Mouse (Mus musculus) intestine, postnatal 0 days (tissue): ENCODE measurements at regions not wholly inside any gene's neighbourhood (a gene's known extent, or its start where the extent isn't known, plus 50 kb on each side); places are given as distances from the start of the nearest gene placed in this dataset.
A peak's percentile ranks its signal among the peaks of the same experiment; 100 is the strongest.

Source experiments
- ATAC-seq: fragments of 200-750 bp; cut with Nextera tagmentation; 2 replicates; pipeline ENCODE4 v1.8.0; 2017; ENCODE audit warnings: mild to moderate bottlenecking, moderate TSS enrichment, moderate library complexity
- H3K27ac ChIP-seq: fragments of 300-500 bp; sonication (generic); 2 replicates; pipeline ENCODE4 v1.5.1; 2014; ENCODE audit warnings: mild to moderate bottlenecking, low read depth, low read length, moderate library complexity
- H3K27me3 ChIP-seq: fragments of 300-500 bp; sonication (generic); replicated peaks from 2 replicates; pipeline ENCODE4 v1.6.1; 2014; ENCODE audit warnings: low read length, mixed read lengths; ENCODE audit not compliant: control insufficient read depth, insufficient read depth
- H3K36me3 ChIP-seq: fragments of 300-500 bp; sonication (generic); 2 replicates; pipeline ENCODE4 v1.6.1; 2014; ENCODE audit warnings: mild to moderate bottlenecking, moderate library complexity; ENCODE audit not compliant: control insufficient read depth, insufficient read depth
- H3K4me1 ChIP-seq: fragments of 300-500 bp; sonication (generic); replicated peaks from 2 replicates; pipeline ENCODE4 v1.6.1; 2014; ENCODE audit warnings: antibody characterized with exemption, low read length, mixed read lengths; ENCODE audit not compliant: control insufficient read depth, insufficient read depth
- H3K4me2 ChIP-seq: fragments of 300-500 bp; sonication (generic); replicated peaks from 2 replicates; pipeline ENCODE4 v1.6.1; 2014; ENCODE audit warnings: low read depth, mild to moderate bottlenecking, moderate library complexity
- H3K4me3 ChIP-seq: fragments of 300-500 bp; sonication (generic); 2 replicates; pipeline ENCODE4 v1.5.1; 2014; ENCODE audit warnings: low read depth, low read length
- H3K9ac ChIP-seq: fragments of 300-500 bp; sonication (generic); 2 replicates; pipeline ENCODE4 v1.6.1; 2014; ENCODE audit warnings: mild to moderate bottlenecking, low read depth, low read length
- H3K9me3 ChIP-seq: fragments of 300-500 bp; sonication (generic); 2 replicates; pipeline ENCODE4 v1.6.1; 2016; ENCODE audit warnings: mixed run types; ENCODE audit not compliant: control insufficient read depth
- CTCF ChIP-seq: sonication (generic); IDR thresholded peaks from 2 replicates; pipeline ENCODE4 v1.5.1; 2016; ENCODE audit warnings: low read depth, mild to moderate bottlenecking, control low read depth, antibody characterized with exemption, moderate library complexity
- WGBS: fragments of 180-500 bp; shearing (Covaris S2); extraction: QIAGEN DNeasy Blood & Tissue Kit; methylation state at CpG from one replicate; pipeline ENCODE4 v1.1.7; 2014; 5-methylcytosine and 5-hydroxymethylcytosine counted together

DNA sequence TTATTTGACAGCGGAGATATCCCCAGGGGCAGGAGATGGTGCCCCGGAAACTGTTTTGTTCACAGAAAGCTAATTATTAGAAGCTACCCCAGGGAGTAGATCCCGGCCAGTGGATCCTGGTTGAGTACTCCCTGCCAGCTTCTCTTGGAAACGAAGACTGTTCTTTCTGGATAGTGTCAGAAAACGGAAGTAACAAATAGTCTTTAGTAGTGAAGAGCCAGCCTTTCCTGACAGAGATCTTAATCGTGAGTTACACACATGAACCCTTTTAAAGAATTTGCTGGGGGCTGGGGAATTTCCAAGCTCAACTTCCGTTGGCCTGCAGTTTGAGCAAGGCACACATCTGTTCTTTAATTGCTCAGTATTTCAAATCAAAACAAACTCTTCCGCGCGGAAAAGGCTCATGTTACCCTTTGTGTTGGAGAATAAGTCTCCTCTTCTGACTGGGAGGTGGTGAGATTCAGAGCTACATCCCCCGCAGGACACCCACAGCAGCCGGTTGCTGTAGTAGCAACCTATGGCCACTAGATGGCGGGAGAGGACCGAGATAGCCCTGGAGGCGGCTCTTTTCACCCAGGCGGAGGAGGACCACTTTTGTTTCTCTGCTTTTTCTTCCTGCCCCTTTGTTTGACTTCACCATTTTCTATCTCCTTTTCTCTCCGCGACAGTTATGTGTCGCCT, 137.6 kb upstream of the Slc24a2 start:
- ATAC-seq, result 0 out of 2 replicates have a peak, but pooled peaks have one; percentile 56
- 0 out of 2 replicates have a peak, but pooled peaks cover 3% of the 10 kb centered on the region for H3K4me1 ChIP-seq
- no peaks in the 10 kb centered on the region for H3K27me3 ChIP-seq
- H3K36me3 ChIP-seq, result no peaks in the 10 kb centered on the region
- H3K9me3 ChIP-seq, result no peaks in the 10 kb centered on the region
- 11% methylated on average over 19 of the region's 19 CpGs for WGBS
- H3K4me2 ChIP-seq, result peak overlapping the region; percentile 64
- H3K9ac ChIP-seq, result 0 out of 2 replicates have a peak overlapping the region, but pooled peaks have one; percentile 2
- H3K27ac ChIP-seq, result no peak overlapping the region
- peak; percentile 95 for TF ChIP-seq CTCF
- peak overlapping the region; percentile 35 for H3K4me3 ChIP-seq

DNA sequence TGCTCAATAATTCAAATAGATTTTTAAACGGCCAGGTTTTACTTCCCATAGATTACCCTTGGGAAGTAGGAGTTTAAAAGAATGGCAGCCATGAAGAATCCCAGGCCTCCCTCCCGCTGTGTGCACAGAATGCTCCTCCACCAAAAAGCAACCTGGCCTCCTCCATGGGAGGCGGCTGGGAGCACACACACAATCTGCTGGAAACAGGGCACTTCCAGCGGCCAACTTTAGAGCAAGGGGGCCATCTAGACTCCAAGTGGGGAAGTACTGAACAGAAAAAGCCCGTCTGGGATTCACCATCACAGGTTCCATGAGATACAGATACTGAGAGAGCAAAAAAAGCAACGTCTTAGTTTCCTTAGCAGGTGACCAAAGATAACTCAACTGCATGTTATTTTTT, 131.9 kb upstream of the Slc24a2 start:
- Histone ChIP-seq H3K4me1 (no peaks in the 10 kb centered on the region), H3K9ac (no peak overlapping the region), H3K36me3 (no peaks in the 10 kb centered on the region), H3K4me3 (no peak overlapping the region), H3K27ac (no peak overlapping the region), H3K9me3 (no peaks in the 10 kb centered on the region), H3K27me3 (no peaks in the 10 kb centered on the region), H3K4me2 (no peak overlapping the region)
- TF ChIP-seq CTCF, result peak; percentile 62
- ATAC-seq, result no peak
- 24% methylated on average over 6 of the region's 6 CpGs for WGBS

DNA sequence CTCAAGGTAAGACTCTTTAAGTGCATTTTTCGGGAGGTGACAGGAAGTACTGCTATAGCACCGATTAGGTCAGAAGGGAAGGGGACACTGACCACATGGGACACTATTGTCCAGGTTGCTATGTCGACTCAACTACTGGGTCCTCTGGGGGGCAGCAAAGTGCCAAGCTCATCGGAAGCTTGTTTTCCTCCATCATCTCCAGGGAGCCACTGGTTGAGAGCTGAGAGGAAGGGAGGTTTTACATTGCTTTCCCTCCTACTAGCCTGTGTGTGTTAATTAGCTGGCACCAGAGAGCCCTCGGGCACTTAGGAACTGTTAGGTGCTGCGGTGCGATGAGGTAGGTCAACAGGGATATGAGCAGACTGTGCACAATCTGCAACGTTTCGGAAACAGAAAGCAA, 129.2 kb upstream of the Slc24a2 start:
- 39% methylated on average over 9 of the region's 9 CpGs for WGBS
- peak; percentile 56 for TF ChIP-seq CTCF

DNA sequence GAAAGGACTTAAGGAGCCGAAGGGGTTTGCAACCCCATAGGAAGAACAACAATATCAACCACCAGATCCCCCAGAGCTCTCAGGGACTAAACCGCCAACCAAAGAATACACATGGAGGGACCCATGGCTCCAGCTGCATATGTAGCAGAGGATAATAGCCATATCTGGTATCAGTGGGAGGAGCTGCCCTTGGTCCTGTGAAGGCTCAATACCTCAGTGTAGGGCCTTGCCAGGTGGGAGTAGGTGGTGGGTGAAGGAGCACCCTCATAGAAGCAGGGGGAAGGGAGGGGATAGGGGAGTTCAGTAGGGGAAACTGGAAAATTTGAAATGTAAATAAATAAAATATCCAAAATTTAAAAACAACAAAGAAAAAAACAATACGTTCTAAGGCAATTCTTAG, 128.7 kb upstream of the Slc24a2 start:
- no peaks in the 10 kb centered on the region for H3K9me3 ChIP-seq
- H3K36me3 ChIP-seq, result no peaks in the 10 kb centered on the region
- no peaks in the 10 kb centered on the region for H3K27me3 ChIP-seq
- 97% methylated on average over 3 of the region's 3 CpGs for WGBS
- ATAC-seq, result no peak
- TF ChIP-seq CTCF, result no peak
- no peak overlapping the region for H3K4me2 ChIP-seq
- H3K4me1 ChIP-seq, result no peaks in the 10 kb centered on the region
- no peak overlapping the region for H3K27ac ChIP-seq
- no peak overlapping the region for H3K4me3 ChIP-seq
- no peak overlapping the region for H3K9ac ChIP-seq

More for the DNA sequence above, 129.2 kb upstream of the Slc24a2 start:
- H3K4me2 ChIP-seq, result no peak overlapping the region
- H3K4me3 ChIP-seq, result no peak overlapping the region
- no peak overlapping the region for H3K27ac ChIP-seq
- H3K36me3 ChIP-seq, result no peaks in the 10 kb centered on the region
- H3K4me1 ChIP-seq, result no peaks in the 10 kb centered on the region
- ATAC-seq, result no peak
- no peaks in the 10 kb centered on the region for H3K9me3 ChIP-seq
- H3K27me3 ChIP-seq, result no peaks in the 10 kb centered on the region
- H3K9ac ChIP-seq, result no peak overlapping the region

DNA sequence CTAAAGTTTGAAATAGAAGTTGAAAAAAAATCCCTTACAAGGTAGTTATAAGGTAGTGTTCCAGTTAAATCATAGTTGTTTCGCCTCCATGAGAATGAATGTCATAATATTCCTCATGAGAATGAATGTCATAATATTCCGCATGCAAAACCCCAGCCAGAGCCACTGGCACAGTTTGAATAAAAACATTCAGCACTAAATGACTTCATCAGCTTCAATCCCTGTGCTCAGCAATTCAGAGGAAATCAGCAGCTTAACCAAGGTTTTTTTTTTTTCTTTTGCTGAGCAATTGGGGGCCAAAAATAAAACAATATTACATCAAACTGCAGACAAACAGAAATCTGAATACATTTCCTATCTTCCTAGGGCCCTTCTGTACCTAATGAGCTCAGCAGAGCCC, 102.7 kb upstream of the Slc24a2 start:
- no peaks in the 10 kb centered on the region for H3K27me3 ChIP-seq
- no peaks in the 10 kb centered on the region for H3K4me1 ChIP-seq
- TF ChIP-seq CTCF, result no peak
- no peak overlapping the region for H3K27ac ChIP-seq
- no peak overlapping the region for H3K9ac ChIP-seq
- H3K4me3 ChIP-seq, result no peak overlapping the region
- no peaks in the 10 kb centered on the region for H3K9me3 ChIP-seq
- H3K36me3 ChIP-seq, result no peaks in the 10 kb centered on the region
- no peak for ATAC-seq
- WGBS, result 78% methylated on average over 2 of the region's 2 CpGs
- no peak overlapping the region for H3K4me2 ChIP-seq

DNA sequence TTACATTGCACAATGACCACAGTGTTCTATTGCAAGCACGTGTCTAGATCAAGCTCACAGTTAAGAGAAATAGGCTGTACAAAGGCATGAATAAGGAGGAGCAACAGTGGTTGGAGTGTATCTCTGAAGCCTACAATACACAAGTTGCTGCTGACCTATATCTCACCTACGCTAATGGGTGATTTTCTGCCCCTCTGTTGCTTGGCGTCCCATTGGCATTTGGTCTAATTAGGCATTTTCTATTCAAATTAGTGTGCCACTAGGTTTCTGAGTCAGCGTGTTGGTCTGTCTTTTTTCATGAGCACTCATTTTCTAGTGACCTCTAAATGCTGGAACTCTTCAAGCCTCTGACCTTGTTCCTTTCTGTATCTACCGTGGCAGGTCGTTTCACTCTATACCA, 98.9 kb upstream of the Slc24a2 start:
- no peak for ATAC-seq
- Histone ChIP-seq H3K36me3 (no peaks in the 10 kb centered on the region), H3K9ac (no peak overlapping the region), H3K9me3 (no peaks in the 10 kb centered on the region), H3K27ac (no peak overlapping the region), H3K4me3 (no peak overlapping the region), H3K4me1 (no peaks in the 10 kb centered on the region), H3K4me2 (no peak overlapping the region), H3K27me3 (no peaks in the 10 kb centered on the region)
- no peak for TF ChIP-seq CTCF
- WGBS, result 76% methylated on average over 6 of the region's 6 CpGs
